Mouse (Mus musculus) kidney, postnatal 0 days (tissue): ENCODE data around the gene Flnb. TPM values are rescaled to one million over a fixed set of nuclear protein-coding genes. Genes with fewer than 3 reads are reported as not detected.

Experiments
- ATAC-seq: fragments of 200-750 bp; cut with Nextera tagmentation; replicated peaks from 2 replicates; pipeline ENCODE4 v1.8.0; 2017; ENCODE audit warnings: low read depth, moderate number of reproducible peaks, moderate TSS enrichment, moderate library complexity; ENCODE audit not compliant: low FRiP score
- DNase-seq: peaks from one replicate; pipeline ENCODE4 v3.0.0-alpha.2; 2016; ENCODE audit warnings: low spot score
- H3K27ac ChIP-seq: fragments of 300-500 bp; sonication (generic); 2 replicates; pipeline ENCODE4 v1.5.1; 2014; ENCODE audit warnings: mild to moderate bottlenecking
- H3K27me3 ChIP-seq: fragments of 300-500 bp; sonication (generic); 2 replicates; pipeline ENCODE4 v1.6.1; 2014; ENCODE audit warnings: low read length, mixed read lengths; ENCODE audit not compliant: insufficient read depth
- H3K36me3 ChIP-seq: fragments of 300-500 bp; sonication (generic); 2 replicates; pipeline ENCODE4 v1.6.1; 2014; ENCODE audit warnings: low read length, mixed read lengths; ENCODE audit not compliant: insufficient read depth
- H3K4me1 ChIP-seq: fragments of 300-500 bp; sonication (generic); replicated peaks from 2 replicates; pipeline ENCODE4 v1.6.1; 2014; ENCODE audit warnings: antibody characterized with exemption, low read length, mixed read lengths; ENCODE audit not compliant: insufficient read depth
- H3K4me2 ChIP-seq: fragments of 300-500 bp; sonication (generic); 2 replicates; pipeline ENCODE4 v1.6.1; 2014; ENCODE audit warnings: mild to moderate bottlenecking, low read length, moderate library complexity, mixed read lengths
- H3K4me3 ChIP-seq: fragments of 300-500 bp; sonication (generic); replicated peaks from 2 replicates; pipeline ENCODE4 v1.5.1; 2014; ENCODE audit warnings: low read depth, low read length
- H3K9ac ChIP-seq: fragments of 300-500 bp; sonication (generic); 2 replicates; pipeline ENCODE4 v1.6.1; 2014; ENCODE audit warnings: low read depth, low read length
- H3K9me3 ChIP-seq: fragments of 300-500 bp; sonication (generic); replicated peaks from 2 replicates; pipeline ENCODE4 v1.6.1; 2016; ENCODE audit warnings: low read length, inconsistent platforms, mixed read lengths
- CTCF ChIP-seq: IDR thresholded peaks from 2 replicates; pipeline ENCODE4 v1.5.1; 2016; ENCODE audit warnings: antibody characterized with exemption, low read depth, mild to moderate bottlenecking, moderate library complexity
- WGBS: fragments of 180-500 bp; shearing (Covaris S2); extraction: QIAGEN DNeasy Blood & Tissue Kit; methylation state at CpG from one replicate; pipeline ENCODE4 v1.1.7; 2014; 5-methylcytosine and 5-hydroxymethylcytosine counted together
- polyA plus RNA-seq: library from polyadenylated mRNA; unstranded; fragments of >200 nt; fragmentation: Nextera tagmentation; extraction: Ambion mirVana; gene quantifications from 2 replicates; pipeline ENCODE4 v1.2.1, GENCODE M21; 2015

Flnb gene
- polyA plus RNA-seq, 1 experiment from 2014 or later = 10.7 TPM

- Histone ChIP-seq H3K27me3 (no peaks in the 10 kb centered on the region), H3K4me3 (no peak overlapping the region), H3K4me1 (peaks cover 43% of the 10 kb centered on the region), H3K27ac (peak overlapping the region; percentile 44; the same call in 1 of the 2 replicates), H3K9me3 (no peaks in the 10 kb centered on the region), H3K4me2 (no peak overlapping the region), H3K9ac (no peak overlapping the region), H3K36me3 (no peaks in the 10 kb centered on the region)
- no peak for TF ChIP-seq CTCF
- ATAC-seq = no peak
- 56% methylated on average over 3 of the region's 3 CpGs for WGBS
- DNase-seq = no peak
Measured at GRCm38 (mm10) chr14:7850913-7851312, 33.2 kb downstream of the Flnb start.

GRCm38 (mm10) chr14:7851543-7852065 lies 33.8 kb downstream of the Flnb start:
- peak overlapping the region; percentile 29; the same call in 1 of the 2 replicates for H3K4me2 ChIP-seq
- no peaks in the 10 kb centered on the region for H3K9me3 ChIP-seq
- H3K4me1 ChIP-seq = peaks cover 44% of the 10 kb centered on the region
- 0 out of 2 replicates have a peak overlapping the region, but pooled peaks have one; percentile 19 for H3K9ac ChIP-seq
- DNase-seq (peak; percentile 78), ATAC-seq (no peak)
- H3K4me3 ChIP-seq = no peak overlapping the region
- H3K27ac ChIP-seq = peak overlapping the region; percentile 44; the same call in 1 of the 2 replicates
- no peaks in the 10 kb centered on the region for H3K36me3 ChIP-seq
- 31% methylated on average over 5 of the region's 5 CpGs for WGBS
- TF ChIP-seq CTCF = no peak
- no peaks in the 10 kb centered on the region for H3K27me3 ChIP-seq

- no peaks in the 10 kb centered on the region for H3K9me3 ChIP-seq
- peak overlapping the region; percentile 42; the same call in 1 of the 2 replicates for H3K27ac ChIP-seq
- DNase-seq = peak; percentile 78
- H3K36me3 ChIP-seq = no peaks in the 10 kb centered on the region
- TF ChIP-seq CTCF = no peak
- WGBS = 26% methylated on average over 11 of the region's 11 CpGs
- no peak overlapping the region for H3K9ac ChIP-seq
- no peak overlapping the region for H3K4me3 ChIP-seq
- H3K4me1 ChIP-seq = peaks cover 36% of the 10 kb centered on the region
- peak; percentile 91 for ATAC-seq
- H3K4me2 ChIP-seq = no peak overlapping the region
- no peaks in the 10 kb centered on the region for H3K27me3 ChIP-seq
Measured at GRCm38 (mm10) chr14:7853691-7854090, 35.9 kb downstream of the Flnb start.

GRCm38 (mm10) chr14:7854366-7854765 lies 36.6 kb downstream of the Flnb start:
- Histone ChIP-seq H3K27me3 (no peaks in the 10 kb centered on the region), H3K4me2 (no peak overlapping the region), H3K9me3 (no peaks in the 10 kb centered on the region), H3K36me3 (no peaks in the 10 kb centered on the region), H3K27ac (no peak overlapping the region; the same call in 1 of the 2 replicates), H3K4me3 (no peak overlapping the region), H3K9ac (no peak overlapping the region), H3K4me1 (peaks cover 36% of the 10 kb centered on the region)
- no peak for TF ChIP-seq CTCF
- DNase-seq (no peak), ATAC-seq (no peak)
- WGBS = 76% methylated on average over 6 of the region's 6 CpGs

- H3K9ac ChIP-seq = no peak overlapping the region
- no peaks in the 10 kb centered on the region for H3K9me3 ChIP-seq
- no peak overlapping the region for H3K4me2 ChIP-seq
- no peak for TF ChIP-seq CTCF
- 65% methylated on average over 6 of the region's 6 CpGs for WGBS
- no peaks in the 10 kb centered on the region for H3K27me3 ChIP-seq
- H3K4me1 ChIP-seq = peaks cover 36% of the 10 kb centered on the region
- ATAC-seq = no peak
- H3K36me3 ChIP-seq = no peaks in the 10 kb centered on the region
- no peak for DNase-seq
- H3K4me3 ChIP-seq = no peak overlapping the region
- no peak overlapping the region for H3K27ac ChIP-seq
Measured at GRCm38 (mm10) chr14:7855101-7855500, 37.3 kb downstream of the Flnb start.

- H3K36me3 ChIP-seq = no peaks in the 10 kb centered on the region
- H3K4me3 ChIP-seq = no peak overlapping the region
- H3K9me3 ChIP-seq = no peaks in the 10 kb centered on the region
- ATAC-seq = no peak
- H3K27ac ChIP-seq = no peak overlapping the region
- TF ChIP-seq CTCF = no peak
- peaks cover 36% of the 10 kb centered on the region for H3K4me1 ChIP-seq
- WGBS = 66% methylated on average over 5 of the region's 5 CpGs
- no peak overlapping the region for H3K9ac ChIP-seq
- H3K4me2 ChIP-seq = no peak overlapping the region
- no peaks in the 10 kb centered on the region for H3K27me3 ChIP-seq
- DNase-seq = no peak
Measured at GRCm38 (mm10) chr14:7855501-7855900, 37.7 kb downstream of the Flnb start.

GRCm38 (mm10) chr14:7856348-7856747 lies 38.6 kb downstream of the Flnb start:
- H3K9me3 ChIP-seq = no peaks in the 10 kb centered on the region
- 76% methylated on average over 10 of the region's 10 CpGs for WGBS
- ATAC-seq = no peak
- no peak overlapping the region for H3K4me3 ChIP-seq
- H3K4me1 ChIP-seq = peaks cover 32% of the 10 kb centered on the region
- no peak overlapping the region for H3K4me2 ChIP-seq
- H3K27ac ChIP-seq = no peak overlapping the region
- no peak for TF ChIP-seq CTCF
- no peaks in the 10 kb centered on the region for H3K36me3 ChIP-seq
- no peak for DNase-seq
- H3K27me3 ChIP-seq = no peaks in the 10 kb centered on the region
- no peak overlapping the region for H3K9ac ChIP-seq
